Mouse (Mus musculus) ES-Bruce4 (cell line): ENCODE data around the gene Ube2z.

Source experiments
- CTCF ChIP-seq: IDR thresholded peaks from one replicate; pipeline ENCODE4 v1.8.1; 2011; ENCODE audit warnings: low read depth, low read length
- EP300 ChIP-seq: IDR thresholded peaks from 2 replicates; pipeline ENCODE4 v1.6.1; 2011; ENCODE audit warnings: low read depth, low read length; ENCODE audit not compliant: insufficient read depth
- POLR2A ChIP-seq: IDR thresholded peaks from one replicate; pipeline ENCODE4 v1.8.1; 2011; ENCODE audit warnings: low read length; ENCODE audit not compliant: insufficient read depth

DNA sequence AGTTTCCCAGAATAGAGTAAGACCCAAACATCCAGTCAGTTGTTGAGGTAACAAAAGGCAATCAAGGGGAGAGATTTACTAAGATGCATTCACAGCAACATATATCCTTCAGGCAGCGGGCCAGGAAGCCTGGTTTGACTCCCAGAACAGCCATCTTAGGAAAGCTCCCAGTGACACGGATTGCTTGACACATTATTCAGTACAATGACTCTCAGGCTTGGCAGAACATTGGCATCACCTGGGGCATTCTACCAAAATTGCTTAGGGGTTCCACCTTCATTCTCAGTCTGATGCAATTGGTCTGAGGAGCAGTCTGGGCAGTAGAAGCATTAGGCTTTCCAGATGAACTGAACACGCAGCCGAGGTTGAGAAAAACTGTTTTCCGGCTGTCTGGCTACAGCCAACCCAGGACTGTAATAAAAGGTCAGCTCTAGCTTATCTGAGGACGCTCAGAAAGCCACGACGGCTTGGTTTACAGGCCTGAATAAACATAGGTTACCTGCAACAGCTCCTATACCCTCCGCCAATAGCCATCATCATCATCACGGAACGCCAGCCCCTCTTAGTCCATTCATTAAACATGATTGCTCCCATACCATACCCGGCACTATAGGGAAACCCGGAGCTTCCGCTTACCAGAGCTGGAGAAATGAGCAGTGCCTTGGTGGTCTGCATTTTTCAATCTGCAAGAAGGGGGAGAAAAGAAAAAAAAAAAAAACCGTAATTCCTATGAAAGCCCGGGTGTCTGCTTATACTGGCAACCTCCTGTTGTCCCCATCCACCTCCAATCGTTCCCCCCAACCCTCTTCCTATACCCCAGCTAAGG lies 9.4 kb upstream of the Ube2z start:
- no peak for TF ChIP-seq POLR2A
- TF ChIP-seq CTCF = no peak
- no peak for TF ChIP-seq EP300
